Mouse (Mus musculus): ENCODE measurements around the gene Rbm15b. TPM values are rescaled to one million over a fixed set of nuclear protein-coding genes. Genes with fewer than 3 reads are reported as not detected.

The Rbm15b gene
- polyA plus RNA-seq, 1 experiment from 2014 or later: 10.8 TPM

- peak; percentile 72 for DNase-seq (ENCODE audit: low spot score)
- peaks cover 84% of the 10 kb centered on the region for H3K36me3 ChIP-seq
These were observed 6.0 kb downstream of the Rbm15b start for GRCm38 (mm10) chr9:106881071-106881755.

GRCm38 (mm10) chr9:106879471-106879870 lies 7.8 kb downstream of the Rbm15b start:
- H3K27ac ChIP-seq: no peak overlapping the region
- WGBS: 75% methylated on average over 4 of the region's 4 CpGs
- DNase-seq (ENCODE audit: low spot score): peak; percentile 66

More at GRCm38 (mm10) chr9:106881071-106881755, 6.0 kb downstream of the Rbm15b start:
- WGBS: 68% methylated on average over 4 of the region's 4 CpGs
- Histone ChIP-seq H3K27ac (no peak overlapping the region), H3K27me3 (ENCODE audit: insufficient read depth, poor library complexity, severe bottlenecking) (no peaks in the 10 kb centered on the region), H3K4me1 (peaks cover 35% of the 10 kb centered on the region), H3K4me3 (no peak overlapping the region), H3K9me3 (no peaks in the 10 kb centered on the region)

GRCm38 (mm10) chr9:106876666-106877065 lies 10.6 kb downstream of the Rbm15b start:
- no peak for DNase-seq (ENCODE audit: low spot score)
- no peaks in the 10 kb centered on the region for H3K9me3 ChIP-seq
- no peaks in the 10 kb centered on the region for H3K27me3 ChIP-seq (ENCODE audit: insufficient read depth, poor library complexity, severe bottlenecking)
- 0 out of 2 replicates have a peak, but pooled peaks cover 3% of the 10 kb centered on the region for H3K4me1 ChIP-seq
- H3K4me3 ChIP-seq: no peak overlapping the region
- peaks cover 82% of the 10 kb centered on the region for H3K36me3 ChIP-seq
- 88% methylated on average over 3 of the region's 3 CpGs for WGBS
- no peak overlapping the region for H3K27ac ChIP-seq

More at GRCm38 (mm10) chr9:106879471-106879870, 7.8 kb downstream of the Rbm15b start:
- H3K4me1 ChIP-seq: peaks cover 17% of the 10 kb centered on the region
- H3K36me3 ChIP-seq: peaks cover 91% of the 10 kb centered on the region
- no peak overlapping the region for H3K4me3 ChIP-seq
- no peaks in the 10 kb centered on the region for H3K27me3 ChIP-seq (ENCODE audit: insufficient read depth, poor library complexity, severe bottlenecking)
- H3K9me3 ChIP-seq: no peaks in the 10 kb centered on the region

DNA sequence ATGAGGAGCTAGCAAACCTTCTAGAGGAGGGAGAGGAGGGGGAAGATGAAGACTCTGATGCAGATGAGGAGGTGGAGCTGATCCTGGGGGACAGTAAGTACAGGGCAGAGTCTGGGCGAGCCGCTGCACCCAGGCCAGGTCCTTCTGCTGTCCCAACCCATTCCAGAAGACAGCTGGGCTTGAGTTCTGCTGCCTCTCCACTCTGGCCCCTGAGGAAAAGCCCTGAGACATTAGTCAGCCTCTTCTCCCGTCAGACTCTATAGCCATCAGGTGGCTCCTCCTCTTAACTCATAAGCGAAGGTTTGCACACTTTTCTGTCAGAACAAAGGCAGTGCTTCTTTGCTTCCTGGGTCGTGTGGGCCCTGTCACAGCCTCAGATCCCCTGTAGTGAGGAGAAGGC lies 13.0 kb downstream of the Rbm15b start:
- Histone ChIP-seq H3K27ac (no peak overlapping the region), H3K4me1 (no peaks in the 10 kb centered on the region), H3K4me3 (no peak overlapping the region), H3K36me3 (peaks cover 69% of the 10 kb centered on the region), H3K27me3 (ENCODE audit: insufficient read depth, poor library complexity, severe bottlenecking) (no peaks in the 10 kb centered on the region), H3K9me3 (no peaks in the 10 kb centered on the region)
- WGBS: 84% methylated on average over 5 of the region's 5 CpGs
- DNase-seq (ENCODE audit: low spot score): peak; percentile 65

- H3K4me1 ChIP-seq: no peaks in the 10 kb centered on the region
- H3K27me3 ChIP-seq (ENCODE audit: insufficient read depth, poor library complexity, severe bottlenecking): no peaks in the 10 kb centered on the region
- peaks cover 88% of the 10 kb centered on the region for H3K36me3 ChIP-seq
- no peak overlapping the region for H3K27ac ChIP-seq
- no peak for DNase-seq (ENCODE audit: low spot score)
- no peaks in the 10 kb centered on the region for H3K9me3 ChIP-seq
- H3K4me3 ChIP-seq: no peak overlapping the region
- 86% methylated on average over 11 of the region's 11 CpGs for WGBS
These were observed 29.2 kb downstream of the Rbm15b start for GRCm38 (mm10) chr9:106858036-106858435.

- WGBS: 85% methylated on average over 3 of the region's 3 CpGs
- no peak for DNase-seq (ENCODE audit: low spot score)
- no peaks in the 10 kb centered on the region for H3K9me3 ChIP-seq
- H3K27me3 ChIP-seq (ENCODE audit: insufficient read depth, poor library complexity, severe bottlenecking): no peaks in the 10 kb centered on the region
- peaks cover 90% of the 10 kb centered on the region for H3K36me3 ChIP-seq
- H3K27ac ChIP-seq: no peak overlapping the region
- H3K4me3 ChIP-seq: no peak overlapping the region
- no peaks in the 10 kb centered on the region for H3K4me1 ChIP-seq
These were observed 30.6 kb downstream of the Rbm15b start for GRCm38 (mm10) chr9:106856664-106857063.

- WGBS: 92% methylated on average over 6 of the region's 6 CpGs
These were observed 44.4 kb downstream of the Rbm15b start for GRCm38 (mm10) chr9:106842800-106843199.

DNA sequence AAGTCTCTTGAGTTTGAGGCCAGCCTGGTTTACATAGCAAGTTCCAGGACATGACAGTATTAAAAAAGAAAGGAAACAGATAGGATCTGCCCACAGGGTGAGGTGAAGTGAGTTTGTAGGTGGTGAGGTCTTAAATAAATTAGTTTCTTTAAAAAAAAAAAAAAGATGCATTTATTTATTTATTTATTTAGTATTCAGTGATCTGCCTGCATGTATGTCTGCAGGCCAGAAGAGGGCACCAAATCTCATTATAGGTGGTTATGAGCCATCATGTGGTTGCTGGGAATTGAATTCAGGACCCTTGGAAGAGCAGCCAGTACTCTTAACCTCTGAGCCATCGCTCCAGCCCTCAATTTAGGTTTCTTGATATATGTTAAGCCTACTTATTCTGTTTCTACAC lies 46.7 kb downstream of the Rbm15b start:
- no peak for DNase-seq (ENCODE audit: low spot score)
- H3K27me3 ChIP-seq (ENCODE audit: insufficient read depth, poor library complexity, severe bottlenecking): no peaks in the 10 kb centered on the region
- no peak overlapping the region for H3K27ac ChIP-seq
- peaks cover 95% of the 10 kb centered on the region for H3K36me3 ChIP-seq
- H3K4me3 ChIP-seq: no peak overlapping the region
- H3K9me3 ChIP-seq: no peaks in the 10 kb centered on the region
- WGBS: 92% methylated on average over 1 of the region's 1 CpGs
- H3K4me1 ChIP-seq: no peaks in the 10 kb centered on the region

More at GRCm38 (mm10) chr9:106842800-106843199, 44.4 kb downstream of the Rbm15b start:
- Histone ChIP-seq H3K4me1 (no peaks in the 10 kb centered on the region), H3K36me3 (peaks cover 88% of the 10 kb centered on the region), H3K27me3 (ENCODE audit: insufficient read depth, poor library complexity, severe bottlenecking) (no peaks in the 10 kb centered on the region), H3K4me3 (no peak overlapping the region), H3K27ac (no peak overlapping the region), H3K9me3 (no peaks in the 10 kb centered on the region)
- DNase-seq (ENCODE audit: low spot score): no peak

Other genes starting within 250 kb of the Rbm15b start
- gene Grm2, start 231.3 kb downstream of the Rbm15b start, polyA plus RNA-seq (2016; fragmentation: Nextera tagmentation; extraction: Ambion mirVana): 0.21 TPM in 1 of 2 replicates, not detected in the other
- gene Tex264, start 201.5 kb downstream of the Rbm15b start, polyA plus RNA-seq (2016; fragmentation: Nextera tagmentation; extraction: Ambion mirVana): 36.7 and 38.7 TPM in 2 replicates
- 5.7 and 6.4 TPM in 2 replicates for gene Rad54l2, start 98.2 kb downstream of the Rbm15b start, polyA plus RNA-seq (2016; fragmentation: Nextera tagmentation; extraction: Ambion mirVana)
- 25.7 and 28.1 TPM in 2 replicates for gene Dcaf1, start 65.6 kb downstream of the Rbm15b start, polyA plus RNA-seq (2016; fragmentation: Nextera tagmentation; extraction: Ambion mirVana)
- gene Manf, start 4.6 kb upstream of the Rbm15b start, polyA plus RNA-seq (2016; fragmentation: Nextera tagmentation; extraction: Ambion mirVana): 296 and 411 TPM in 2 replicates

Data from heart, embryonic 10.5 days (tissue).